Mouse (Mus musculus): Measurements from ENCODE around the gene Tapbp.
"Not testable (repeated sequence)": the region's sequence is repeated elsewhere in the genome, so short reads cannot be mapped to it uniquely, and the experiment has no call there.

Tapbp gene

DNA sequence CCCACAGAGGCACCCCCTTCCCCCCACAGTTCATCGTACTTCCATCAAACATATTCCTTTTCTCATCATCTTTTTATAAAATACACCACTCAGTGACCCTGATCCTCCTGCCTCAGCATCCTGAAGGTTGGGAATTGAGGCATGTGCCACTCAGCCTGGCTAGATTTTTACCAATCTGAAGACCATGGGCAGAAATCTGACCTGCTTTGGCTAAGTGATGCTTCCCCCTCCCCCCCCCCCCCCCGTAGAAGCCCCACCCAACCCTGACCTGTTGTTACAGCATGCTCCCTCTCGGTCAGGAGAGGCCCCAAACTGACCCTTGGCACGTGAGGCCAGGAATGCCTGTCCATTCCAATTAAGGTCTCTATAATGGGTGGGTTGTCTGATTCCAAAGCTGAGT, 10.9 kb upstream of the Tapbp start, which contains the start of gene Platr17:
TSS of gene Platr17 (plus strand) at position 301 of the 400 bp plus-strand sequence.
- not testable (repeated sequence) for DNase-seq

DNA sequence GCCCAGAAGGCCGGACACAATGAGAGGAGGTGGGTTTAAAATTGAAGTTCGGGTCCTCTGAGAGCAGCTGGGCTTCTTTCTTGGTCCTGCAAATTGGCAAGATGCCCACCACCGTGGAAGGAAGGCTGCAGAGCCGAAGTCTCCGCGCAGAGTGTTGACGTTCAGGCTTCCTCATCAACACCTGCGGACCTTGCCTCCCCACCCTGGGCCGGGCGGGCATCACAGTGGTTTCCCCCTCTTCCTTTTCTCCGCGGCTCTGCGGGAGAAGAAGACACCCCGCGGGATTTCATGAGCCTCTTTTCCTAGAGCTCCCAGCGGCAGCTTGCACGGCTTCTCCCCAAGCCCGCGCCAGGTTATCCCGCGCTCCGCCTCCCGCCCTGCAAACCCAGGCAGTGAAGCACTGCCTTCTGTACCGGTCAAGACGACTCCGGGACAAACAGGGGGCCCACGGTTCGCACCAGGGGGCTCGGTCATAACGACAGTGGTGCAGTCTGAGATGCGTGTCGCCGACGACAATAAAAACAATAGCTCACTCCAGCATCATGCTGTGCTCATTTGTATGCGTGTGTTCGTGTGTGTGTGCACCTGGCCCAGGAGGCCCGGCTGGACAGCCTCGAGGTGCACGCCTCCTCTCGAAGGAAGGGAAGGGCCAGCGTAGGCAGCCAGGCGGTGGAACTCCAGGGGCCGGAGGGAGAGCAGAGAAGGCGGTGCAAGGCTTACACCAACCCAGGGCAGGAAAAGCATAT, 7.2 kb upstream of the Tapbp start:
- peak; percentile 65 for DNase-seq

GRCm38 (mm10) chr17:33909077-33909868, 6.4 kb upstream of the Tapbp start, which contains the start of gene Daxx:
Gene Daxx, plus strand, starts transcription at chr17:33909414.
- DNase-seq = peak; percentile 99

DNA sequence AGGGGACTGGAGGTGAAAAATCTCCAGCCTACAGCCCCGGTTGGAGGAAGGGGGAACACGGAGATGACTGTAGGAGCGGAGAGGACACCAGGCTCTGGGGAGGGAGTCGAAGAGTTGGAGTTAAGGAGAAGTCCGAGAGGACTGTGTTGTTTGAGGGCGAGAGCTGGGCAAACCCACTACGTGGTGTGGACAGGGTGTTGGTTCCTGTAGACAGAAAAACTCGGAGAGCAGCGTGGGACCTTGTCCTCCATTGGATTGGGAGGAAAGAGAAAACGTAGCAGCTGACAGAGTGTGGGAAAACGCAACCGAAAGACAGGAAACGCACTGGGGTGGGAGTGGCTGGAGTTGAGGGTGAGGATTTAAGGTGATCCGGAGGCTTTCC, 5.8 kb upstream of the Tapbp start:
- DNase-seq = no peak

GRCm38 (mm10) chr17:33910346-33911051, 5.2 kb upstream of the Tapbp start:
- DNase-seq = no peak

DNA sequence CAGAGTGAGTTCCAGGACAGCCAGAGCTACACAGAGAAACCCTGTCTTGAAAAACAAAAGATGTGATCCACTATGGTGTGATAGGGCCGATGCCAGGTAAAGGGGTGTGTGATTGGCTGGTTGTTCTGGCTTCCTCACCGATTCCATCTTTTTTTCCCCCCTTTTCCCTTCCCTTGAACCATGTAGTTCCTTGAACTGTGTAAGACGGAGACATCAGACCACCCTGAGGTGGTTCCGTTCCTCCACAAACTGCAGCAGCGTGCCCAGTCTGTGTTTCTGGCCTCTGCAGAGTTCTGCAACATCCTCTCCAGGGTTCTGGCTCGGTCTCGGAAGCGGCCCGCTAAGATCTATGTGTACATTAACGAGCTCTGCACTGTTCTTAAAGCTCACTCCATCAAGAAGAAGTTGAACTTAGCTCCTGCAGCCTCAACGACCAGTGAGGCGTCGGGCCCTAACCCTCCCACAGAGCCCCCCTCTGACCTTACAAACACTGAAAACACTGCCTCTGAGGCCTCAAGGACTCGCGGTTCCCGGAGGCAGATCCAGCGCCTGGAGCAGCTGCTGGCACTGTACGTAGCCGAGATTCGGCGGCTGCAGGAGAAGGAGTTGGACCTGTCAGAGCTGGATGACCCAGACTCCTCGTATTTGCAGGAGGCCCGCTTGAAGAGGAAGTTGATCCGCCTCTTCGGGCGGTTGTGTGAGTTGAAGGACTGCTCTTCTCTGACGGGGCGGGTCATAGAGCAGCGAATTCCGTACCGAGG, 4.5 kb upstream of the Tapbp start:
- DNase-seq = no peak

GRCm38 (mm10) chr17:33911813-33912414, 3.8 kb upstream of the Tapbp start:
- DNase-seq = no peak

DNA sequence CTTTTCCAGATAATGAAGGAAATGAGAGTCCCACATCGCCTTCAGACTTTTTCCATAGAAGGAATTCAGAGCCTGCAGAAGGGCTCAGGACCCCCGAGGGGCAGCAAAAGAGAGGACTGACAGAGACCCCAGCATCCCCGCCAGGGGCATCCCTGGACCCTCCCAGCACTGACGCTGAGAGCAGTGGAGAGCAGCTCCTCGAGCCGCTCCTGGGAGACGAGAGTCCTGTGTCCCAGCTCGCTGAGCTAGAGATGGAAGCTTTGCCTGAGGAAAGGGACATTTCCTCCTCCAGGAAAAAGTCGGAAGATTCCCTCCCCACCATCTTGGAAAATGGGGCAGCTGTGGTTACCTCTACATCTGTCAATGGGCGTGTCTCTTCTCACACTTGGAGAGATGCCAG, 2.4 kb upstream of the Tapbp start:
- DNase-seq = no peak

DNA sequence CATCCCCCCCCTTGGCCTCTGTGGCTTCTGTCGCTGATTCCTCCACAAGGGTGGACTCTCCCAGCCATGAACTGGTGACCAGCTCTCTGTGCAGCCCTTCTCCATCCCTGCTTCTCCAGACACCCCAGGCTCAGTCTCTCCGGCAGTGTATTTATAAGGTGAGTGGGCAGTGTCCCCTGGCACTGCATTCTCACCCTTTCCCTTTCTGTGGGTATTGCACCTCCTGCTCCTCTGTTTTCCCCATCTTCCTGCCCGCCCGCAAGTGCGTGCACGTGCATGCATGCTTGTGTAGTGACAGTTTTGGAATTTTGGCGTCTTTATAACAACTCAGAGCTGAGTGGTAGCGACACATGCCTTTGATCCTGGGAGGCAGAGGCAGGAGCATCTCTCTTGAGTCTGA, 1.8 kb upstream of the Tapbp start:
- DNase-seq = no peak

DNA sequence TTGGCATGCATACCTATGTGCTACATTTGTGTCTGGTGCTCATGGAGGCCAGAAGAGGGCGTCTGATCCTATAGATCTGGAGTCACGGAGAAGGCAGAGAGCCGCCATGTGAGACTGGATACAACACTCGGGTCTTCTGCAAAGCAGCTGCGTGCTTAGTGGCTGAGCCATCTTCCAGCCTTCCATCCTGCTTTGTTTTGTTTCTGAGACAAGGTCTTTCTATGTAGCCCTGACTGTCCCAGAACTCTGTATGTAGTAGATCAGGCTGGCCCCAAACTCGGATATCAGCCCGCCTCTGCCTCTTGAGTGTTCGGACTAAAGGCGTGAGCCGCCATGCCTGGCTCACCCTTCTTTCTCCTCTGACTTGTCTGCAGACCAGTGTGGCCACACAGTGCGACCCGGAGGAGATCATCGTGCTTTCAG, 719 bp upstream of the Tapbp start:
- no peak for DNase-seq

GRCm38 (mm10) chr17:33916294-33916693, 595 bp downstream of the Tapbp start:
- DNase-seq = no peak

DNA sequence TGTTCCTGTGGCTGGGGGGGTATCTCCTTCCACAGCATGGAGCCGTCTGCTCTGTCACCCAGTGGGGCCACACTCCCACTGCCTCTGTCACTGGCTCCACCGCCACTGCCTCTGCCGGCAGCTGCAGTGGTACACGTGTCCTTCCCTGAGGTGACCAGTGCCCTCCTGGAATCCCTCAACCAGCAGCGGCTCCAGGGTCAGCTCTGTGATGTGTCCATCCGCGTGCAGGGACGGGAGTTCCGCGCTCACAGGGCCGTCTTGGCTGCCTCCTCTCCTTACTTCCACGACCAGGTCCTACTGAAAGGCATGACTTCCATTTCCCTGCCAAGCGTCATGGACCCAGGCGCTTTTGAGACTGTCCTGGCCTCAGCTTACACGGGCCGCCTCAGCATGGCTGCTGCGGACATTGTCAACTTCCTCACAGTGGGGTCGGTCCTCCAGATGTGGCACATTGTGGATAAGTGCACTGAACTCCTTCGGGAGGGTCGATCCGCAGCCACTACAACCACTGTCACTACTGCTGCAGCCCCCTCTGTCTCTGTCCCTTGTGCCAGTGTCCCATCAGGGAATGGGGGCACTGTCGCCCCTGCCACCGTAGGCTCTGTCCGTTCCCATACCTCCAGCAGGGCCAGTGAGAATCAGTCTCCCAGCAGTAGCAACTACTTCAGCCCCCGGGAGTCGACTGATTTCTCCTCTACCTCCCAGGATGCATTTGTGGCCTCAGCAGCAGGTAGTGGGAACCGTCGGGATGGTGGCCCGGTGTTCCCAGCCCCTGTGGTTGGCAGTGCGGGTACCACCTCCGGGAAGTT, 1.4 kb downstream of the Tapbp start:
- DNase-seq = no peak

GRCm38 (mm10) chr17:33917656-33918292, 2.1 kb downstream of the Tapbp start:
- no peak for DNase-seq

GRCm38 (mm10) chr17:33918293-33919203, 2.8 kb downstream of the Tapbp start:
- DNase-seq = no peak

DNA sequence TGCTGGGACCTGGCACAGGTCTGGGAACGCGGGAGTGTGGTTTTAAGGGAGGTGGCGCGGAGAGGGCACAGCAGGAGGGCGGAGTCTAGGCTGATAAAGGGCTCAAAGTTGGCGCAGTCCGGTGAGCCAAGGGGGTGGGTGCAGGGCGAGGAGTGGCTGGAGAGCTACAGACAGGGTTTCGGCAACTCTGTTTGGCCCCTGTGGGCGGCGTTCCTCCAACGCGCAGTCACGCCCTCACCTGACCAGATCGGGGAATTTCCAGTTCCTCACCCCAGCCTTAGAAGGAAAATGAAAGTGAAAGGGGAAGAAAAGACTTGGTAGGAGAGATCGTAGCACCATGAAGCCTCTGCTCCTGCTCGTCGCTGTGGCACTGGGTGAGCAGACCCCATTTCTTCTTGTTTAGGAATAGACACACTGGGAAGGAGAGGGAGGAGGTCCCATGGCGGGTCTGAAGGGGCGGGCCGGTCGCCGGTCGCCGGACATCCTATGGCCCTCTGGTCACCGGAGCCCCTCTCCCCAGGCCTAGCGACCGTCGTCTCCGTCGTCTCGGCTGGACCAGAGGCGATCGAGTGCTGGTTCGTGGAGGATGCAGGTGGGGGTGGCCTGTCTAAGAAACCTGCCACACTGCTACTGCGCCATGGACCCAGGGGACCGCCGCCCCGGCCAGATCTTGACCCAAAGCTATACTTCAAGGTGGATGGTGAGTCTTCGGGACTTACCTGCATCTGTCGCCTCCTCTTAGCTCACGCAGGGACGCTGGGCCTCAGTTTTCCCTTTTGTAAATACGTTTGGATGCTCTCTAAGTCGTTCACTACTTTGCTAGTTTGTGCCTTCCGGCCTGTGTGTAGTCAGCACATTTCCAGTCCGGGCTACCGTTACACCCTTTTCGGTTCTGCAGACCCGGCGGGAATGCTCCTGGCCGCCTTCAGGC, 3.9 kb downstream of the Tapbp start:
- peak; percentile 77 for DNase-seq

GRCm38 (mm10) chr17:33920282-33921097, 4.8 kb downstream of the Tapbp start:
- no peak for DNase-seq

DNA sequence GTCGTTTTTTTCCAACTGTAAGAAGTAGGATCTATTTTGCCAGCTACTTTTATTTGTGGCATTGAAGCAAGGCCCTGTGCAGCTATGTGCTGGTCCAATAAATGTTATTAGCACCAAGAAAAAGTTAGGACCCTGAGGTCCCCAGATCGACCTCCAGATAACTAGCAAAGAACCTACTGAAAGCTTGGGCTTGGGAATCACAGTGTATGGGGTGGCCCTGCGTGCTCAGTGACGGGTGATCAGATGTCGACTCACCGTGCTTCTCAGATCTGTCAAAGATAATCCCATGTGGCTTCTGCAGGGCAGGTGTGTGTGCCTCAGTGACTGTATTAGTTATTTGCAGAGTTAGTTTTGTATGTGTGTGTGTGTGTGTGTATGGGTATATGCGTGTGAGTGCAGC, 5.7 kb downstream of the Tapbp start:
- no peak for DNase-seq
